Mouse (Mus musculus) left cerebral cortex, adult 2 months (tissue): Measurements from ENCODE around the gene Slc4a10. TPM values are rescaled to one million over a fixed set of nuclear protein-coding genes. Genes with fewer than 3 reads are reported as not detected.
A peak's percentile ranks its signal among the peaks of the same experiment; 100 is the strongest.

ENCODE experiments used
- DNase-seq, 2 experiments: peaks; one replicate each; pipeline ENCODE4 v3.0.0; 2021 to 2022; ENCODE audit warnings: low spot score in 2 of 2, mixed read lengths in 1 of 2; ENCODE audit errors: extremely low spot score in 1 of 2
- H3K27ac ChIP-seq: fragments of 200-600 bp; 2 replicates; pipeline ENCODE4 v1.8.1; 2022
- H3K4me3 ChIP-seq: fragments of 200-600 bp; 2 replicates; pipeline ENCODE4 v1.8.1; 2022
- CTCF ChIP-seq: fragments of 200-600 bp; IDR thresholded peaks from 2 replicates; pipeline ENCODE4 v1.8.1; 2022; ENCODE audit warnings: antibody characterized with exemption, mild to moderate bottlenecking, moderate library complexity
- intact Hi-C: fragments of 180-260 bp; cut with DNase I; formaldehyde crosslinking; loops from one replicate; pipeline ENCODE4 v1.15.1; 2025
- total RNA-seq, 2 experiments: library from RNA; stranded (reverse); gene quantifications; 2 replicates each; pipeline ENCODE4 v1.2.3; 2021

Slc4a10 gene
- total RNA-seq, 2 experiments from 2014 or later = 201 to 243 TPM

GRCm38 (mm10) chr2:62129975-62130374 is 83.7 kb downstream of the Slc4a10 start:
- TF ChIP-seq CTCF = no peak
- intact Hi-C loops = no loop called here
- Histone ChIP-seq H3K4me3 (no peak overlapping the region), H3K27ac (no peak overlapping the region)
- no peak for DNase-seq

GRCm38 (mm10) chr2:62134911-62135310 is 88.6 kb downstream of the Slc4a10 start:
- no peak for TF ChIP-seq CTCF
- H3K4me3 ChIP-seq = no peak overlapping the region
- H3K27ac ChIP-seq = no peak overlapping the region
- DNase-seq = no peak
- intact Hi-C loops = no loop called here

- intact Hi-C loops = no loop called here
- no peak for TF ChIP-seq CTCF
- no peak for DNase-seq
- Histone ChIP-seq H3K27ac (peak overlapping the region; percentile 63), H3K4me3 (peak overlapping the region; percentile 7; the same call in 1 of the 2 replicates)
Observed at GRCm38 (mm10) chr2:62147636-62148035, 101.4 kb downstream of the Slc4a10 start.

- Histone ChIP-seq H3K27ac (no peak overlapping the region), H3K4me3 (no peak overlapping the region)
- TF ChIP-seq CTCF = no peak
- no peak for DNase-seq
- intact Hi-C loops = no loop called here
Observed at GRCm38 (mm10) chr2:62149421-62149820, 103.2 kb downstream of the Slc4a10 start.

GRCm38 (mm10) chr2:62150830-62151229 is 104.6 kb downstream of the Slc4a10 start:
- Histone ChIP-seq H3K27ac (no peak overlapping the region), H3K4me3 (no peak overlapping the region)
- no peak for DNase-seq
- TF ChIP-seq CTCF = no peak
- intact Hi-C loops = no loop called here

- intact Hi-C loops = no loop called here
- DNase-seq = no peak
- Histone ChIP-seq H3K27ac (no peak overlapping the region), H3K4me3 (no peak overlapping the region)
- no peak for TF ChIP-seq CTCF
Observed at GRCm38 (mm10) chr2:62210109-62210508, 163.8 kb downstream of the Slc4a10 start.

- TF ChIP-seq CTCF = no peak
- intact Hi-C loops = no loop called here
- Histone ChIP-seq H3K27ac (no peak overlapping the region), H3K4me3 (no peak overlapping the region)
- no peak for DNase-seq
Observed at GRCm38 (mm10) chr2:62211106-62211505, 164.8 kb downstream of the Slc4a10 start.

- TF ChIP-seq CTCF = no peak
- DNase-seq = no peak
- Histone ChIP-seq H3K4me3 (no peak overlapping the region), H3K27ac (no peak overlapping the region)
- intact Hi-C loops = no loop called here
Observed at GRCm38 (mm10) chr2:62227563-62227962, 181.3 kb downstream of the Slc4a10 start.

GRCm38 (mm10) chr2:62231271-62231670 is 185.0 kb downstream of the Slc4a10 start:
- Histone ChIP-seq H3K27ac (no peak overlapping the region), H3K4me3 (no peak overlapping the region)
- intact Hi-C loops = no loop called here
- TF ChIP-seq CTCF = no peak
- no peak for DNase-seq

GRCm38 (mm10) chr2:62244167-62244566 is 197.9 kb downstream of the Slc4a10 start:
- Histone ChIP-seq H3K4me3 (no peak overlapping the region), H3K27ac (no peak overlapping the region)
- TF ChIP-seq CTCF = no peak
- DNase-seq = no peak
- intact Hi-C loops = no loop called here

GRCm38 (mm10) chr2:62268467-62268866 is 222.2 kb downstream of the Slc4a10 start:
- H3K4me3 ChIP-seq = no peak overlapping the region
- no peak overlapping the region for H3K27ac ChIP-seq
- intact Hi-C loops = no loop called here
- DNase-seq = no peak
- no peak for TF ChIP-seq CTCF

GRCm38 (mm10) chr2:62271840-62272239 is 225.6 kb downstream of the Slc4a10 start:
- Histone ChIP-seq H3K27ac (no peak overlapping the region), H3K4me3 (no peak overlapping the region)
- no peak for TF ChIP-seq CTCF
- DNase-seq = no peak
- intact Hi-C loops = no loop called here

GRCm38 (mm10) chr2:62278779-62279178 is 232.5 kb downstream of the Slc4a10 start:
- no peak overlapping the region for H3K4me3 ChIP-seq
- no peak overlapping the region for H3K27ac ChIP-seq
- intact Hi-C loops = no loop called here
- no peak for DNase-seq
- no peak for TF ChIP-seq CTCF
